Mouse (Mus musculus) cerebellum, postnatal 4 days (tissue): ENCODE data around the gene Ubash3a.

ENCODE experiments used
- DNase-seq, 2 experiments: peaks; one replicate each; pipeline ENCODE4 v3.0.0; 2022; ENCODE audit warnings: low spot score in 2 of 2, mixed read lengths in 1 of 2

The Ubash3a gene

DNA sequence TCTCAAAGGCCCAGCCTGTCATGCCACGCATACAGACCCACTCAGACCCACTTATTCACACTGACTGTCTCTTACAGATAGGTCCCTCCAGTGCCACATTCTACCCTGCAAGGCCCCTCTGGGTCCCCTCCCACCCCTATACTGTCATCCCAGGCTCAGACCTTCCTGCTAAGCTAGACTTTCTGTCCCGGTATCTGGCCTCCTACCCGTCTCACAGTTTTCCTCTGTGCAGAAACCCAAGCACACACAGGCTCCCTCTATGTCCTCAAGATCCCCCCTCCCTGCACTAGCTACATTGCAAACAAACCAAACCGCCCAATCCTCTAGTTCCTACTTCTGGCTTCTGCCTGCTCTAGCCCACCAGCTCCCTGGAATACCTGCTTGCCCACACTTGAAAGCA lies 70.3 kb downstream of the Ubash3a start:
- no peak for DNase-seq

DNA sequence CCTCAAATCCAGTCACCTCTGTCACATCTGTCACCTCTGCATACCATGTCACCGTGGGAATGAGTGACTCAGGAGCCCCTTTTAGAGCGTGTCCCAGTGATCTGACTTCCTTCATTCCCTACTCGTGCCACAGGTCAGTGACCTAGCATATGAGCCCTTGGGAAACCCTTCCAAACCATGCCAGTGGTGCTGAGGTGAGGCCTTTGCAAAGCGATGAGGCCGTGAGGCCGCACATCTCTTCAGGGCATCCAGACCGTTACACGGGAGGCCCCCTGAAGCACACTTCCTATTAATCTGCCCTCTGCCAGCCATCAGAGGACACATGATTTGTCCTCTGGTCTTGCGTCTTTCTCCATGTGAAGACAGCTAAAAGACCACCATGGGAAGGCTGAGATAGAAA lies 71.9 kb downstream of the Ubash3a start:
- DNase-seq, result no peak

DNA sequence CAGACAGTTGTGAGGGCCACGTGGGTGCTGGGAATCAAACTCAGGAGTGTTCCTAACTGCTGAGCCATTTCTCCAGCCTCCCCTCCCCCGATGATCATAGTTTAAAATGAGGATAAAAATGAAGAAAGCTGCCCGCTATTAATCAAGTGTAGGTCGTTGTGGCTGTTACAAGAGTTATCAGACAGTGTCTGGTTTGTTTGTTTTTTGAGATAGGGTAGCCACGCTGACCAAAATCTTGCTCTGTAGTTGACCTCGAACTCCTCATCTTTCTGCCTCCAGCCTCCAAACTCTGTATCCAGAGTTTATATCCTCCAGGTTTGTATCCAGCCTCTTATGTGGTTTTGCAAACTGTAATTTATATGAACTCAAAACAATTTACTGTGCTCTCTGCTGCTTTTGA lies 72.6 kb downstream of the Ubash3a start:
- DNase-seq, result no peak

DNA sequence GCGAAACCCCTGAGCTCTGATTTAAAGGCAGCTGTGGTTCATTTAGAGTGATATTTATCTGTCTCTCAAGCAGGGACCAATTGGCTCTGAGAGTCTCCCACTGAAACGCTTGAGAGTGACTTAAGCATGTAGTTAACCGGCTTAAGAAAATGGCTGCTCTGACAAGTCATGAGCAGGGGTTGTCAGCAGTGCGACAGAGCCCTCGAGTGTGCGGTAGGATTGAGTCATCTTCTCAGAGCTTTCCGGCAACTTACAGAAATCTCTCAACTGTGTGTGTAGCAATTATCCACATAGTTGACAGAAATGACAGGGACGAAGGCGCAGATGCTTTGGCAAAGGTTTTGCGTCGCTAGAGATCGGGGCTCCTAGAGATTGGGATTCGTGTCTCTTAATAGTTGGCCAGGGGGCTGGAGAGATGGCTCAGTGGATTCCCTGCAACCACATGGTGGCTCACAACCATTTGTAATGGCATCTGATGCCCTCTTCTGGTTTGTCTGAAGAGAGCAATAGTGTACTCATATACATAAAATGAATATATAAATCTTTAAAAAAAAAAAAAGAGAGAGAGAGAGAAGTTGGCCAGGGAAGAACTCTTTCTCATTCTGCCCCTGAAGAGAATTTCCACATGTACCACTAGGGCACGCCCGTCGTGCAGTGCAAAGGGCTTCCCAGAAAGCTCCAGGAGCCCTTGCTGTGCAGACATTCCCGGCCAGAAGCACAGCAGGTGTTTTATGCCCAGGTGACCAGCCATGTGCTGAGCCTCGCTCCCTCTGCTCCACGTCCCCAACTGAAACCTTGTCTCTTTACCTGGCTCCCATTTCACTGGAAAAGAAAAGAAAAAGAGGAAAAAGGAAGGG lies 74.4 kb downstream of the Ubash3a start:
- no peak for DNase-seq

DNA sequence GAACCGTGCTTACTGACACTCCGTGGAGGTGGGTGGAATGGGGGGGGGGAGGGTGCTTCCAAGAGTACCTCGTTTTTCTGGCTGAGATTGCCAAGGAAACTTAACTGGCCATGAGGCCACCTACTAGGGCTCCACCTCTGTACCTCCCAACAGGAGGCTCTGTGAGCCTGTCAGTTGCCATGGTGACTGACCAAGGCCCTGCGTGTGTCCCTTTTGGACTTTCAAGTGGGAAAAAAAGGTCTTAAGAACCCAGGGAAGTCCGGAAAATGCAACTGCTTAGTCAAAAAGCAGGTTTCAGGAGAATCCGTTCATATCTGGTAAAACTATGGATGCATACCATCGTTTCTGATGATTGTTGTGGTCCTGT lies 75.0 kb downstream of the Ubash3a start:
- DNase-seq, result no peak

DNA sequence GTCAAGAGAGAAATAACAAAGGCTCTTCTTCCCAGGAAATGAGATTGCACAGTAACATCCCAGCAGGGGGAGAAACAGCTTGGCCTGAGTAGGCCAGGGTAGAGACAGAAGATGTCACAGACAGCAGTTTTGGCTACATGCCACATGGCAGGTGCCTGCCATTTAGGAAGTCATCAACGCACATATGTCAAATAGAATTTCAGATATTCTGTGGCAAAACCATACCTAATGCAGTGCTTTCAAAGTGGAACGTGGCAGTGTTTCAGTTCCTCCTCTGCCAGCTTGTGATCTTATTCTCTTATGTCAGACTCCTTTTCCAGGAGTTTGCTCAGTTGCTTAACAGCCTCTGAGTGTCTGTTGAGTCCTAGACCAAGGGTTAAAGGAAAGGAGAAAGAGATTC lies 78.2 kb downstream of the Ubash3a start:
- DNase-seq, result no peak

DNA sequence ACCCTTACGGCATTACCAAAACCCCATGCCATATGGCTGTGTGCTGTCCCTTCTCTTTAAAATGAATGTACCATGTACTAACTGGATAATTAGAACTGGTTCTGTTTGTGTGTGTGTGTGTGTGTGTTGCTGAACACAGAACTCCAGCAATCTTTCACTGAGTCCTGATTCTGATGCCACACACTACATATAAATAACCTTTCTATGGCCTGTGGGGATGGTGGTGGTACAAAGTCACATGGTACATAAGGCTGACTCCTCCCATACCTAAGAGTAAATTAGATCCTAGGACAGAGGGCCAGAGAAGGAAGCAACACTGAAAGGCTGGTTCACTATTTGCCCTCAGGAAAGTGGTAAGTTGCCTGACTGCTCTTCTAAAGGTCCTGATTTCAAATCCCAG lies 78.8 kb downstream of the Ubash3a start, which contains the start of gene Slc37a1:
TSS of gene Slc37a1 (plus strand) at position 301 of the 400 bp plus-strand sequence.
- no peak for DNase-seq

DNA sequence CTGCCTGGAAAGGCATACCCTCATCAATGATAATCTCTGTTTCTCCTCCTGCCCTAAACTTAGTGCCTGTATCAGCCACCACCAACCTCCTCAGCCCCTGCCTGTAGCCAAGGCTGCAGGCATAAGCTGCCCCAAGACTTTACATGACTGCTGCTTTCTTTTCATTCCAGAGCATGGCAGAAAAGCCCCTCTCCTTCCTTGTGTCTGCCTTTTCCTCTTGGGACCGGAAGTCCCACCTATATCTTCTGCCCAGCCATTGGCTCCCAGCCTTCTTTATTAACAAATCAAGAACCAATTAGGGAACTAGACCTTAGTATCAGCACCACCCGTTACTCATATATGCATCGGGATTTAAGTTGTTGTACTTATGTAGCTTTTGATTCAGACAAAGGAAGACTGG lies 79.5 kb downstream of the Ubash3a start:
- DNase-seq, result no peak

DNA sequence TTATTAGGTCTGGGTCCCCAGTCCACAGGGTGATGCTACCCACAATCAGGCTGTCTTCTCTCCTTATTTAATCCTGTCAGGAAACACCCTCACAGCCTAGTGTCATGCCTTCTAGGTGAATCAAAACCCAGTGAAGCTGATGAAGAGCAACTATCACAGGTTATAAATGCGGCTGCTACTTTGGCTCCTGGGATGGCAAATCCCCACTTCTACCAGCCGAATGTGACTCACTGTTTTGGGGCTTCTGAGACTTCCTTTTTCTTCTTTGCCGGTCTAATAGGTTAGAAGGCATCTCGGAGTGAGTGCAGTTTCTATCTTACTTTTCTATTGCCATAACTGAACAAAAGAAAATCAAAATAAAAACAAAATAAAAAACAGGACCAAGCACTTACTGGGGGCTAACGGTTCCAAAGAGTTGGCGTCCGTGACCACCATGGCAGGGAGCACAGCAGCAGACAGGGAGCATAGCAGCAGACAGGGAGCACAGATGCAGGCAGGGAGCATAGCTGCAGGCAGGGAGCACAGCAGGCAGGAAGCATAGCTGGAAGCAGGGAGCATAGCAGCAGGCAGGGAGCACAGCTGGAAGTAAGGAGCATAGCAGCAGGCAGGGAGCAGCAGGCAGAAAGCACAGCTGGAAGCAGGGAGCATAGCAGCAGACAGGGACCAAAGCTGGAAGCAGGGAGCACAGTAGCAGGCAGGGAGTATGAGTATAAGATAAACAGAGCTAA lies 81.5 kb downstream of the Ubash3a start:
- no peak for DNase-seq

DNA sequence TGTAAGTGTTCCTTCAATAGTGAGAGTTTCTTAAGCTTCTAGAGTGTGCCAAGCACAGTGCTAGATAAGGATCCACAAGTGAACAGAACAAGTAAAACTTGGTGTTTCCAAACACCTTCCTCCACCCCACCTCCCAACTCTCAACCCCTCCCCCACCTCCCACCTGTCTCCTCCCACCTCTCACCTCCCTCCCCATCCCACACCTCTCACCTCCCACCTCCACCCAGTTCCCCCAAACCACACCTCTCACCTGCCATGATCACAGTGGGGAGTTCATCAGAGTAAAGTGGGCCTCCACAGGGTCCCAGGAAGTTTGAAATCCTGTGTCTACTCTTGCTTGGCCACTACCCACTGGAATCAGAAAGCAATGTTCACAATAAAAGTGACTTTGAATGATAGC lies 82.6 kb downstream of the Ubash3a start:
- DNase-seq, result no peak

DNA sequence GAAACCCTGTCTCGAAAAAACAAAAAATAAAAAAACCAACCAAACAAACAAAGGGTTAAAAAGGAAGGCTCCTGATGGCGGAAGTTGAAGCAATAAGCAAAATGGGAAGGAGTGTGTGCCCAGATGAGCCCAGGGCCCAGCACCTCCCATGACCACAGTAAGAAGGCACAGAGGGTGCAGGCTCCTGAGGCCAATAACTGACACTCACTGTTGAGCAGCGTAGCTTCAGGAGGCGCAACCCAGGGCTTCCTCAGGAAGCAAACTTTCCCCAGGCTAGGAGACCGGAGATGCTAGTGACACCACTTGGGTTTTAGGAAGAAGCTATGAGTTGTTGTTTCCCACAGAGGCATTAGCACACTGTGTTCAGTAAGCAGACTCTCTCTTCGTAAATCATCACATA lies 83.2 kb downstream of the Ubash3a start:
- DNase-seq, result no peak

DNA sequence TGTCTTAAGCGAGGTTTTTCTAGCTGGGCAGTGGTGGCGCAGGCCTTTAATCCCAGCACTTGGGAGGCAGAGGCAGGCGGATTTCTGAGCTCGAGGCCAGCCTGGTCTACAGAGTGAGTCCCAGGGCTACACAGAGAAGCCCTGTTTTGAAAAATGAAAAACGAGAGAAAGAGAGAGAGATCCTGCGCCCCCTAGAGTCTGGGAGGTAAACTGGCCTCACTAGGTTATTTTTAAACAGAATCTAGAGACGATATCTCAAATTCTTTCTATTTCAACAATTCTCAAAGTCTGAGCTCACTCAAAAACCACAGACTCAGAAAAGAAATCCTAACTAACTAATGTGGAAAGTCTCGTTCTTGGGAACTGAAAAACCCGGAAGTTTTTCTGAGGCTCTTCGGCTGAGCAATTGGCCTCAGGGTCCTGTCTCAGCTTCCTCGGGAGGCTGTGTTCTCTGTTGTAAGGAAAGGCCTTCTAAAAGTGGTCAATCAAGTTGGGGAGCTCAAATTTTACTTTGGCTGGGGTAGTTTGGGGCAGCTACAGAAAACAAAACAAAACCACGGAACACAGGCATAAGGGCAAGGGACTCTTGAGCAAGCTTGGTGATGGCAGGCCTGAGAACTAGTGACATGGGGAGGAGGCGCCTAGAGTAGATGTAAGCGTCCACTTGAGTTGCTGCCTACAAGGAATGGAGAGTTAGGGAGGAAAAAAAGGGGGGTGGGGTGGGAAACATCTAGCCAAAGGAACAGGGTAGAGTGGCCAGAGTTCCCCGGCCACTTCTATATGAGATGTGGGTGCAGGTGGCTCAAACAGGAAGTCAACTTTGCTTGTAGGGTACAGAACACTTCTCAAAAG lies 86.9 kb downstream of the Ubash3a start:
- peak in 1 of 2 experiments; percentile 17 for DNase-seq

DNA sequence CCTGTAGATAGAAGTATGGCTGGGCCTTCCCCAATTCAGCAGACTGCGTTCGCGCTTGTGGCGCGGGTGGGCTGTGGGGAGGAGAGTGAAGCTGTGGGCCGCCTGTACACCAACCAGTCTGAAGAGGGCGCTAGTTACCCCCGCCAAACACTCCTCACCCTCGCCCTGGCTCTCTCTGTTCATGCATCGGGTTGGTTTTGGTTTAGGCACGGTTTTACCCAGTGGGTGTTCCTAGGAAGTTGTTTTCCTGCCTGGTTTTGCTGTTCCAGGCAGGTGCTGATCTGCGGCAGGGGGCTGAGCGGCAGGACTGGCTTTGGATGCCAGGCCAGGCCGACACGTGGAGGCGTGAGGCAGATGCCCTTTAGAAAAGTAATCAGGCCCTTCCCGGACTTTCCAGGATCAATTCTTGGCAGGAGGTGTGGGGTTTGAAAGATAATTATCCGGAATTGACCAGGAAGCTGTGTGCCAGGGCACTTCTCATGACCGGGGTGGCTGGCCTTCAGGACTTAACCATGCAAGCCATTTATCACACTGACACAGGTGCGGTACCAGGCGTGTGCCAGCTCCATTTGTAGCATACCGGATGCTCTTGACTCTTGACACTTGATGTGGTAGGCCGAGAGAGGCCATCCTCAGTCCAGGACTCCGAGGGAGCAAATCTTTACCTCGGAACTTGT lies 87.7 kb downstream of the Ubash3a start:
- peak in 1 of 2 experiments; percentile 47 for DNase-seq

DNA sequence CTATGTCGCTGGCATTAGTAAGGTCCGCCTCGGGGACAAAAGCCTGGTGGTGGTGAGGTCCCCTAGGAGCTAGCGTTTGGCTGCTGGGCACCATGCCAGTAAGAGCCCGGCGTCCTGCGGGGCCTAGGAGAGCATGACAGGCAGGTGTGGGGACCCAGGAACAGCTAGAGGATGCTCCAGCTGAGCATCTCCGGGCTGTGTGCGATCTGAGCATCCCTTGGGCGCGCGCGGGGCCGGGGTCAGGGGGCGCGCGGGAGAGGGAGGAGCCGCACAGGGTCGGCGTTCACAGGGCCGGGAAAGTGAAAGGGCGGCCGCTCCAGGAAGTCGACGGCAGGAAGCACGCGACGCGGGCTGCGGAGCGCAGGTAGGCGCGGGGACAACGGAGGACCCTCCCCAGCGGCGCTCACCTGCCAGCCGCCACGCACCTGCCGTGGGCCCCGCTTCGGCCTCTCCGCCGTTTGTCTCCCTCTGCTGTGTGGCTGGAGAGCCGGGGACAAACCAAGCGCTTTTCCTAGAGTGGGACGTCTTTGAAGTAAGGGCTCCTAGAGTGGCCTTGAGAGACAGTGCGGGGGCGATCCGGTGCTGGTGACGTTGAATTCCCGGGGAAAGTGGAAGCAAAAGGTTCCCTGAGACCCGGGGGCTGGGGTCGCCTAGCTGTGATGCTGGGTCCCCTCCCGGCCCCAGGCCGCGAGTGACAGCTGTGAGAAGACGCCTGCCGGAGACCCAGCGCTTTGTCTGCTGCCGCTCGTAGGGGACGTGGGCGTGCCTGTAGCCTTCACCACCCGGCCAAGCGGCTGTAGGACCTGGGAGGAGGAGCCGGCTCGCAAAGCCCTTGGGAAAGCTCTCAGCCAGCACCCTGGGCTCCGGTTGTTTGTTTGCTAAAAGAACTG lies 88.5 kb downstream of the Ubash3a start:
- peak; percentile 58 to 71 for DNase-seq
